Mouse (Mus musculus) embryonic stem cell, embryonic (primary cell): ENCODE measurements at regions not wholly inside any gene's neighbourhood (a gene's known extent, or its start where the extent isn't known, plus 50 kb on each side); places are given as distances from the start of the nearest gene placed in this dataset.

Experiments
- CTCF ChIA-PET, 4 experiments: fragments of 300-600 bp in 2 of 4; fragments of 350-600 bp in 2 of 4; sonication (Branson Sonifier 250); formaldehyde crosslinking; loops; one replicate each; lab custom pipeline; 2022; ENCODE audit warnings: inconsistent platforms in 2 of 4; lab: Charles Lee
- POLR2A ChIA-PET, 4 experiments: fragments of 300-600 bp in 2 of 4; fragments of 350-600 bp in 2 of 4; sonication (Branson Sonifier 250); formaldehyde crosslinking; loops; one replicate each; lab custom pipeline; 2022; ENCODE audit warnings: antibody characterized with exemption in 4 of 4, inconsistent platforms in 1 of 4; lab: Charles Lee

GRCm38 (mm10) chr10:68606848-68607247 is 65.2 kb upstream of the Cabcoco1 start:
- POLR2A ChIA-PET, result no interaction called here
- CTCF ChIA-PET, result no interaction called here

GRCm38 (mm10) chr10:68611906-68612305 is 70.2 kb upstream of the Cabcoco1 start:
- CTCF ChIA-PET, result no interaction called here
- POLR2A ChIA-PET, result no interaction called here

GRCm38 (mm10) chr10:68612727-68613126 is 71.0 kb upstream of the Cabcoco1 start:
- POLR2A ChIA-PET, result no interaction called here
- CTCF ChIA-PET, result no interaction called here

- CTCF ChIA-PET, result interaction anchor here in 1 of 4 experiments (0.6 kb wide), 1 partner anchor 524 kb away, joined by 3 read pairs; no protein-coding TSS in a partner anchor
- POLR2A ChIA-PET, result no interaction called here
Observed at GRCm38 (mm10) chr10:68623786-68624185, 82.1 kb upstream of the Cabcoco1 start.

GRCm38 (mm10) chr10:68625329-68625728 is 83.6 kb upstream of the Cabcoco1 start:
- CTCF ChIA-PET, result no interaction called here
- POLR2A ChIA-PET, result no interaction called here

GRCm38 (mm10) chr10:68625752-68626151 is 84.1 kb upstream of the Cabcoco1 start:
- POLR2A ChIA-PET, result no interaction called here
- CTCF ChIA-PET, result no interaction called here

GRCm38 (mm10) chr10:68629486-68629885 is 87.8 kb upstream of the Cabcoco1 start:
- POLR2A ChIA-PET, result no interaction called here
- CTCF ChIA-PET, result interaction anchor here in 1 of 4 experiments (0.7 kb wide), 1 partner anchor 279 kb away, joined by 3 read pairs; no protein-coding TSS in a partner anchor

GRCm38 (mm10) chr10:68633180-68633579 is 90.3 kb upstream of the Tmem26 start:
- ChIA-PET POLR2A (interaction anchor here in 1 of 4 experiments (0.5 kb wide), 1 partner anchor 1744 kb away, joined by 5 read pairs; no protein-coding TSS in a partner anchor), CTCF (no interaction called here)

GRCm38 (mm10) chr10:68652700-68653099 is 70.7 kb upstream of the Tmem26 start:
- CTCF ChIA-PET, result no interaction called here

GRCm38 (mm10) chr10:68655491-68655890 is 68.0 kb upstream of the Tmem26 start:
- ChIA-PET POLR2A (no interaction called here), CTCF (no interaction called here)

More at GRCm38 (mm10) chr10:68652700-68653099, 70.7 kb upstream of the Tmem26 start:
- POLR2A ChIA-PET, result no interaction called here

- POLR2A ChIA-PET, result no interaction called here
- CTCF ChIA-PET, result no interaction called here
Observed at GRCm38 (mm10) chr10:68666094-68666493, 57.4 kb upstream of the Tmem26 start.

- CTCF ChIA-PET, result no interaction called here
- POLR2A ChIA-PET, result no interaction called here
Observed at GRCm38 (mm10) chr10:68669330-68669729, 54.1 kb upstream of the Tmem26 start.

- CTCF ChIA-PET, result no interaction called here
- POLR2A ChIA-PET, result no interaction called here
Observed at GRCm38 (mm10) chr10:68669992-68670391, 53.5 kb upstream of the Tmem26 start.

- CTCF ChIA-PET, result no interaction called here
- POLR2A ChIA-PET, result no interaction called here
Observed at GRCm38 (mm10) chr10:68672291-68672690, 51.2 kb upstream of the Tmem26 start.

GRCm38 (mm10) chr10:68673102-68673872 is 50.2 kb upstream of the Tmem26 start:
- ChIA-PET POLR2A (no interaction called here), CTCF (interaction anchor here in 2 of 4 experiments (0.7 to 1.1 kb wide), 2 partner anchors 11 to 87 kb away, joined by 3 to 4 read pairs; no protein-coding TSS in a partner anchor)
